16 mouse cellular contexts compared by ENCODE assay signal in the genomic region with DNA sequence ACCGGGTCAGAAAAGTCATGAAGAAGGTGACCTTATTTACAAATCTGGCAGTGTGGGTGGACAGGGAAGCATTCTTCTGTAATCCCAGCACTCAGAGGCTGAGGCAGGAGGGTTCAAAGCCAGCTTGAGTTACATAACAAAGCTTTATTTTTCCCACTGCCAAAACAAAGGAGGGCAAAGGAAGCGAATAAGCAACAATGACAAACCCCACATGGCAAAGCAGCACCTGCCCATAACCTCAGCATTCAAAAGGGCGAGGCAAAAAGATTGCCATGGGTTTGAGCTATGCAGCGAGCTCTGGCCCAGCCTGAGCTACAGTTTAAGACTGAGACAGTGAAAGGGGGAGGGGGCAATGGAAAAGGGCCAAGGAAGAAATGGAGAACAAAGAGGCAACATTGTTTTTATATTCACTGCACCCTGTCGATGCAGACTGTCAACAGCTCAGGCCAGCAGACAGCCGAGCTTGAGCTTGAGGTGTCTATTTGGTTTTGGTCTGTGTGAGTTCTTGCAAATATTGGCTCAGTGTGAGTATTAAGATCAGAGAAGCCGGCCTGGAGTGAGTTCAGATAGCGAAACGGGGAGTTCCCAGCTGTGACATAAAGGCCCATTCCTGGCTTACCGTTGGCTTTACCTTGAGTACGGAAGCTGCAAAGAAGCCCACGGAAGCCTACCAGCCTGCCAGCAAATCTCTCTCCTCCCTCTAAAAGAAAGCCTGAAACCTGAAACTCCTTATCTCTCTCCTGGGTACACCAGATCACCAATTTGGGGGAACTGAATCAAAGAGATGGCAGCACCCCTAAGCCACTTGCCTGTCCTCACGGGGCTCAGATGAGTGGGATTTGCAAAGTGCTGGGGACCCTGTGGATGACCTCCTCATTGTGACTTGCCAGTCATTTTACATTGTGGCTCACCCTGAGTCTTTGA.
"Had no signal": no experiment of that assay in that cellular context is flagged by ENCODE, and none has a peak within 500 bp of the region (broad histone marks: within the 10 kb centered on the region; RNA-seq: fewer than 3 reads in every experiment).

No protein-coding gene starts in this region.

- DNase-seq: kidney, adult 11 months; kidney, adult 9 months; kidney, postnatal 14 days; kidney, postnatal 4 days; liver; liver, postnatal 0 days; lung, postnatal 10 days; lung, postnatal 4 days; midbrain, embryonic 14.5 days; thymus, adult 2 months; thymus, postnatal 14 days; thymus, postnatal 4 days had no signal

- H3K4me3 ChIP-seq: limb, embryonic 10.5 days; limb, embryonic 13.5 days; lung, embryonic 15.5 days had no signal

- H3K9ac ChIP-seq: limb, embryonic 13.5 days; liver, embryonic 14.5 days; liver, postnatal 0 days; lung, embryonic 15.5 days had no signal

- H3K36me3 ChIP-seq: limb, embryonic 10.5 days; limb, embryonic 13.5 days; lung, embryonic 15.5 days had no signal

- H3K27ac ChIP-seq: limb, embryonic 10.5 days; limb, embryonic 13.5 days; liver, embryonic 14.5 days; lung, embryonic 15.5 days had no signal

- H3K9me3 ChIP-seq: limb, embryonic 10.5 days; limb, embryonic 13.5 days; lung, embryonic 15.5 days had no signal
